Mouse (Mus musculus) brain, adult 2 months (tissue): ENCODE data around the gene Fpgs.

Source experiments
- DNase-seq: peaks from one replicate; pipeline ENCODE4 v3.0.0; 2011; ENCODE audit warnings: low read depth, low spot score

Gene Fpgs

GRCm38 (mm10) chr2:32671907-32672595 lies 31.9 kb downstream of the Fpgs start:
- DNase-seq = no peak

- no peak for DNase-seq
Observed at GRCm38 (mm10) chr2:32671147-32671546, 32.8 kb downstream of the Fpgs start.

- DNase-seq = no peak
Observed at GRCm38 (mm10) chr2:32669876-32670275, 34.1 kb downstream of the Fpgs start.

GRCm38 (mm10) chr2:32668176-32668575 lies 35.8 kb downstream of the Fpgs start:
- DNase-seq = no peak

GRCm38 (mm10) chr2:32667775-32668174 lies 36.2 kb downstream of the Fpgs start:
- DNase-seq = peak; percentile 53

- no peak for DNase-seq
Observed at GRCm38 (mm10) chr2:32665853-32666252, 38.1 kb downstream of the Fpgs start.

GRCm38 (mm10) chr2:32665345-32665744 lies 38.6 kb downstream of the Fpgs start:
- no peak for DNase-seq

GRCm38 (mm10) chr2:32662291-32662690 lies 41.7 kb downstream of the Fpgs start:
- DNase-seq = no peak

- no peak for DNase-seq
Observed at GRCm38 (mm10) chr2:32661509-32662107, 42.3 kb downstream of the Fpgs start.

GRCm38 (mm10) chr2:32658873-32659272 lies 45.1 kb downstream of the Fpgs start:
- DNase-seq = no peak

GRCm38 (mm10) chr2:32655826-32656225 lies 48.1 kb downstream of the Fpgs start:
- no peak for DNase-seq

GRCm38 (mm10) chr2:32655394-32655744 lies 48.6 kb downstream of the Fpgs start:
- DNase-seq = no peak

GRCm38 (mm10) chr2:32654743-32655393 lies 49.1 kb downstream of the Fpgs start:
- DNase-seq = no peak

GRCm38 (mm10) chr2:32653764-32654163 lies 50.2 kb downstream of the Fpgs start:
- DNase-seq = no peak

GRCm38 (mm10) chr2:32647366-32647765 lies 56.6 kb downstream of the Fpgs start:
- no peak for DNase-seq

GRCm38 (mm10) chr2:32646379-32647056 lies 57.4 kb downstream of the Fpgs start, which contains the start of gene Eng:
Eng (plus strand) TSS chr2:32646595.
- no peak for DNase-seq

- no peak for DNase-seq
Observed at GRCm38 (mm10) chr2:32645647-32646046, 58.3 kb downstream of the Fpgs start.

- DNase-seq = no peak
Observed at GRCm38 (mm10) chr2:32644799-32645475, 59.0 kb downstream of the Fpgs start.

GRCm38 (mm10) chr2:32644083-32644482 lies 59.9 kb downstream of the Fpgs start:
- DNase-seq = no peak

- DNase-seq = no peak
Observed at GRCm38 (mm10) chr2:32642813-32643212, 61.1 kb downstream of the Fpgs start.

- DNase-seq = no peak
Observed at GRCm38 (mm10) chr2:32641810-32642209, 62.1 kb downstream of the Fpgs start.

- no peak for DNase-seq
Observed at GRCm38 (mm10) chr2:32640550-32641051, 63.3 kb downstream of the Fpgs start.
